Mouse (Mus musculus) embryonic facial prominence, embryonic 11.5 days (tissue): ENCODE results near the gene Depdc1b. TPM values are rescaled to one million over a fixed set of nuclear protein-coding genes. Genes with fewer than 3 reads are reported as not detected.

Source experiments
- ATAC-seq: fragments of 200-750 bp; cut with Nextera tagmentation; replicated peaks from 2 replicates; pipeline ENCODE4 v1.8.0; 2017; ENCODE audit warnings: low read depth; ENCODE audit not compliant: insufficient number of reproducible peaks, low FRiP score, low TSS enrichment
- DNase-seq: peaks from one replicate; pipeline ENCODE4 v3.0.0-alpha.2; 2015; ENCODE audit warnings: low spot score
- H3K27ac ChIP-seq: fragments of 300-500 bp; sonication (generic); replicated peaks from 2 replicates; pipeline ENCODE4 v1.5.1; 2014; ENCODE audit warnings: mild to moderate bottlenecking, low read depth, low read length, control low read depth
- H3K27me3 ChIP-seq: fragments of 300-500 bp; sonication (generic); 2 replicates; pipeline ENCODE4 v1.6.1; 2014; ENCODE audit warnings: mild to moderate bottlenecking, low read length, moderate library complexity, mixed read lengths; ENCODE audit not compliant: control insufficient read depth, insufficient read depth
- H3K36me3 ChIP-seq: fragments of 300-500 bp; sonication (generic); replicated peaks from 2 replicates; pipeline ENCODE4 v1.6.1; 2014; ENCODE audit warnings: low read depth, mild to moderate bottlenecking, low read length, moderate library complexity, mixed read lengths; ENCODE audit not compliant: control insufficient read depth, insufficient read depth
- H3K4me1 ChIP-seq: fragments of 300-500 bp; sonication (generic); 2 replicates; pipeline ENCODE4 v1.6.1; 2014; ENCODE audit warnings: low read length, mixed read lengths; ENCODE audit not compliant: control insufficient read depth, insufficient read depth
- H3K4me2 ChIP-seq: fragments of 300-500 bp; sonication (generic); 2 replicates; pipeline ENCODE4 v1.6.1; 2014; ENCODE audit warnings: low read depth, mild to moderate bottlenecking, control low read depth, low read length, moderate library complexity
- H3K4me3 ChIP-seq: fragments of 300-500 bp; sonication (generic); 2 replicates; pipeline ENCODE4 v1.5.1; 2014; ENCODE audit warnings: low read depth, low read length, control low read depth
- H3K9ac ChIP-seq: fragments of 300-500 bp; sonication (generic); replicated peaks from 2 replicates; pipeline ENCODE4 v1.6.1; 2014; ENCODE audit warnings: mild to moderate bottlenecking, control low read depth, low read length
- H3K9me3 ChIP-seq: fragments of 300-500 bp; sonication (generic); replicated peaks from 2 replicates; pipeline ENCODE4 v1.6.1; 2016; ENCODE audit warnings: mild to moderate bottlenecking, low read length, inconsistent platforms, mixed read lengths; ENCODE audit not compliant: control insufficient read depth
- WGBS: fragments of 180-500 bp; shearing (Covaris S2); extraction: QIAGEN DNeasy Blood & Tissue Kit; methylation state at CpG from one replicate; pipeline ENCODE4 v1.1.7; 2014; 5-methylcytosine and 5-hydroxymethylcytosine counted together
- polyA plus RNA-seq: library from polyadenylated mRNA; unstranded; fragments of >200 nt; fragmentation: Nextera tagmentation; extraction: Ambion mirVana; gene quantifications from 2 replicates; pipeline ENCODE4 v1.2.1, GENCODE M21; 2014

Gene Depdc1b
- polyA plus RNA-seq: 15.7 and 19.2 TPM in 2 replicates

- ATAC-seq: peak; percentile 91
- Histone ChIP-seq H3K4me2 (peak within 1 kb of the TSS; percentile 83), H3K9ac (peak within 1 kb of the TSS; percentile 83), H3K4me1 (no peaks in the 10 kb centered on the region), H3K9me3 (no peaks in the 10 kb centered on the region), H3K27me3 (no peaks in the 10 kb centered on the region), H3K36me3 (no peaks in the 10 kb centered on the region), H3K4me3 (peak within 1 kb of the TSS; percentile 71), H3K27ac (peak within 1 kb of the TSS; percentile 31; the same call in 1 of the 2 replicates)
- under 1% methylated on average over 48 of the region's 48 CpGs for WGBS
- DNase-seq: peak; percentile 97
Observed at GRCm38 (mm10) chr13:108315702-108316486, at the start of gene Depdc1b. Gene Depdc1b, plus strand, starts transcription at chr13:108316332.

GRCm38 (mm10) chr13:108267841-108268634, 48.1 kb upstream of the Depdc1b start:
- Histone ChIP-seq H3K27me3 (no peaks in the 10 kb centered on the region), H3K4me1 (no peaks in the 10 kb centered on the region), H3K9ac (no peak overlapping the region), H3K36me3 (no peaks in the 10 kb centered on the region), H3K4me2 (no peak overlapping the region), H3K9me3 (no peaks in the 10 kb centered on the region), H3K27ac (no peak overlapping the region), H3K4me3 (no peak overlapping the region)
- DNase-seq (no peak), ATAC-seq (no peak)
- WGBS: 78% methylated on average over 9 of the region's 9 CpGs

GRCm38 (mm10) chr13:108271458-108272148, 44.5 kb upstream of the Depdc1b start:
- H3K27me3 ChIP-seq: no peaks in the 10 kb centered on the region
- H3K4me2 ChIP-seq: no peak overlapping the region
- DNase-seq (no peak), ATAC-seq (no peak)
- no peak overlapping the region for H3K9ac ChIP-seq
- no peaks in the 10 kb centered on the region for H3K36me3 ChIP-seq
- no peaks in the 10 kb centered on the region for H3K4me1 ChIP-seq
- no peaks in the 10 kb centered on the region for H3K9me3 ChIP-seq
- no peak overlapping the region for H3K4me3 ChIP-seq
- H3K27ac ChIP-seq: no peak overlapping the region
- 77% methylated on average over 7 of the region's 7 CpGs for WGBS

GRCm38 (mm10) chr13:108272332-108272731, 43.8 kb upstream of the Depdc1b start:
- H3K27ac ChIP-seq: no peak overlapping the region
- no peak overlapping the region for H3K4me2 ChIP-seq
- H3K27me3 ChIP-seq: no peaks in the 10 kb centered on the region
- no peaks in the 10 kb centered on the region for H3K9me3 ChIP-seq
- H3K4me3 ChIP-seq: no peak overlapping the region
- no peaks in the 10 kb centered on the region for H3K36me3 ChIP-seq
- ATAC-seq (no peak), DNase-seq (no peak)
- H3K4me1 ChIP-seq: no peaks in the 10 kb centered on the region
- H3K9ac ChIP-seq: no peak overlapping the region
- WGBS: 64% methylated on average over 8 of the region's 8 CpGs

GRCm38 (mm10) chr13:108273034-108273433, 43.1 kb upstream of the Depdc1b start:
- ATAC-seq: no peak
- no peaks in the 10 kb centered on the region for H3K27me3 ChIP-seq
- H3K9me3 ChIP-seq: no peaks in the 10 kb centered on the region
- no peak for DNase-seq
- no peak overlapping the region for H3K4me3 ChIP-seq
- 63% methylated on average over 15 of the region's 15 CpGs for WGBS
- no peaks in the 10 kb centered on the region for H3K36me3 ChIP-seq
- H3K4me1 ChIP-seq: no peaks in the 10 kb centered on the region
- no peak overlapping the region for H3K4me2 ChIP-seq
- no peak overlapping the region for H3K27ac ChIP-seq
- no peak overlapping the region for H3K9ac ChIP-seq

GRCm38 (mm10) chr13:108273456-108273855, 42.7 kb upstream of the Depdc1b start:
- ATAC-seq: no peak
- Histone ChIP-seq H3K9me3 (no peaks in the 10 kb centered on the region), H3K27me3 (no peaks in the 10 kb centered on the region), H3K36me3 (no peaks in the 10 kb centered on the region), H3K27ac (no peak overlapping the region), H3K4me1 (no peaks in the 10 kb centered on the region), H3K4me2 (no peak overlapping the region), H3K9ac (no peak overlapping the region), H3K4me3 (no peak overlapping the region)
- WGBS: 55% methylated on average over 5 of the region's 5 CpGs
- DNase-seq: no peak

GRCm38 (mm10) chr13:108276561-108276960, 39.6 kb upstream of the Depdc1b start:
- Histone ChIP-seq H3K4me2 (no peak overlapping the region), H3K4me3 (no peak overlapping the region), H3K27me3 (no peaks in the 10 kb centered on the region), H3K9me3 (no peaks in the 10 kb centered on the region), H3K36me3 (no peaks in the 10 kb centered on the region), H3K4me1 (no peaks in the 10 kb centered on the region), H3K9ac (no peak overlapping the region), H3K27ac (no peak overlapping the region)
- ATAC-seq (no peak), DNase-seq (peak; percentile 6)
- 48% methylated on average over 1 of the region's 1 CpGs for WGBS
